Mouse (Mus musculus) kidney, postnatal 0 days (tissue): Measurements from ENCODE around the gene Rho. TPM values are rescaled to one million over a fixed set of nuclear protein-coding genes. Genes with fewer than 3 reads are reported as not detected.

Source experiments
- ATAC-seq: fragments of 200-750 bp; cut with Nextera tagmentation; replicated peaks from 2 replicates; pipeline ENCODE4 v1.8.0; 2017; ENCODE audit warnings: low read depth, moderate number of reproducible peaks, moderate TSS enrichment, moderate library complexity; ENCODE audit not compliant: low FRiP score
- DNase-seq: peaks from one replicate; pipeline ENCODE4 v3.0.0-alpha.2; 2016; ENCODE audit warnings: low spot score
- H3K27ac ChIP-seq: fragments of 300-500 bp; sonication (generic); 2 replicates; pipeline ENCODE4 v1.5.1; 2014; ENCODE audit warnings: mild to moderate bottlenecking
- H3K27me3 ChIP-seq: fragments of 300-500 bp; sonication (generic); 2 replicates; pipeline ENCODE4 v1.6.1; 2014; ENCODE audit warnings: low read length, mixed read lengths; ENCODE audit not compliant: insufficient read depth
- H3K36me3 ChIP-seq: fragments of 300-500 bp; sonication (generic); 2 replicates; pipeline ENCODE4 v1.6.1; 2014; ENCODE audit warnings: low read length, mixed read lengths; ENCODE audit not compliant: insufficient read depth
- H3K4me1 ChIP-seq: fragments of 300-500 bp; sonication (generic); replicated peaks from 2 replicates; pipeline ENCODE4 v1.6.1; 2014; ENCODE audit warnings: antibody characterized with exemption, low read length, mixed read lengths; ENCODE audit not compliant: insufficient read depth
- H3K4me2 ChIP-seq: fragments of 300-500 bp; sonication (generic); 2 replicates; pipeline ENCODE4 v1.6.1; 2014; ENCODE audit warnings: mild to moderate bottlenecking, low read length, moderate library complexity, mixed read lengths
- H3K4me3 ChIP-seq: fragments of 300-500 bp; sonication (generic); replicated peaks from 2 replicates; pipeline ENCODE4 v1.5.1; 2014; ENCODE audit warnings: low read depth, low read length
- H3K9ac ChIP-seq: fragments of 300-500 bp; sonication (generic); 2 replicates; pipeline ENCODE4 v1.6.1; 2014; ENCODE audit warnings: low read depth, low read length
- H3K9me3 ChIP-seq: fragments of 300-500 bp; sonication (generic); replicated peaks from 2 replicates; pipeline ENCODE4 v1.6.1; 2016; ENCODE audit warnings: low read length, inconsistent platforms, mixed read lengths
- CTCF ChIP-seq: IDR thresholded peaks from 2 replicates; pipeline ENCODE4 v1.5.1; 2016; ENCODE audit warnings: antibody characterized with exemption, low read depth, mild to moderate bottlenecking, moderate library complexity
- WGBS: fragments of 180-500 bp; shearing (Covaris S2); extraction: QIAGEN DNeasy Blood & Tissue Kit; methylation state at CpG from one replicate; pipeline ENCODE4 v1.1.7; 2014; 5-methylcytosine and 5-hydroxymethylcytosine counted together
- polyA plus RNA-seq: library from polyadenylated mRNA; unstranded; fragments of >200 nt; fragmentation: Nextera tagmentation; extraction: Ambion mirVana; gene quantifications from 2 replicates; pipeline ENCODE4 v1.2.1, GENCODE M21; 2015

Rho gene
- polyA plus RNA-seq, 1 experiment from 2014 or later = not detected

GRCm38 (mm10) chr6:115909940-115910339 lies 21.6 kb upstream of the Rho start:
- Histone ChIP-seq H3K27me3 (no peaks in the 10 kb centered on the region), H3K9ac (no peak overlapping the region), H3K4me2 (no peak overlapping the region), H3K9me3 (no peaks in the 10 kb centered on the region), H3K4me3 (no peak overlapping the region), H3K4me1 (peaks cover 16% of the 10 kb centered on the region), H3K27ac (peak overlapping the region; percentile 72), H3K36me3 (no peaks in the 10 kb centered on the region)
- DNase-seq = peak; percentile 84
- peak; percentile 73 for ATAC-seq
- no peak for TF ChIP-seq CTCF
- 32% methylated on average over 8 of the region's 8 CpGs for WGBS

GRCm38 (mm10) chr6:115911763-115912162 lies 19.8 kb upstream of the Rho start:
- H3K4me1 ChIP-seq = peaks cover 19% of the 10 kb centered on the region
- WGBS = 80% methylated on average over 6 of the region's 6 CpGs
- H3K9ac ChIP-seq = no peak overlapping the region; the same call in 1 of the 2 replicates
- ATAC-seq = no peak
- no peak overlapping the region for H3K27ac ChIP-seq
- no peaks in the 10 kb centered on the region for H3K9me3 ChIP-seq
- H3K4me3 ChIP-seq = no peak overlapping the region
- no peak overlapping the region for H3K4me2 ChIP-seq
- H3K36me3 ChIP-seq = no peaks in the 10 kb centered on the region
- DNase-seq = no peak
- H3K27me3 ChIP-seq = no peaks in the 10 kb centered on the region
- no peak for TF ChIP-seq CTCF

- no peaks in the 10 kb centered on the region for H3K9me3 ChIP-seq
- H3K4me3 ChIP-seq = no peak overlapping the region
- peaks cover 19% of the 10 kb centered on the region for H3K4me1 ChIP-seq
- H3K9ac ChIP-seq = no peak overlapping the region
- no peak for TF ChIP-seq CTCF
- no peaks in the 10 kb centered on the region for H3K27me3 ChIP-seq
- H3K36me3 ChIP-seq = no peaks in the 10 kb centered on the region
- no peak overlapping the region for H3K4me2 ChIP-seq
- H3K27ac ChIP-seq = no peak overlapping the region
- ATAC-seq (no peak), DNase-seq (no peak)
- 74% methylated on average over 10 of the region's 10 CpGs for WGBS
These were observed 18.1 kb upstream of the Rho start for GRCm38 (mm10) chr6:115913482-115913881.

GRCm38 (mm10) chr6:115914511-115915202 lies 16.9 kb upstream of the Rho start:
- DNase-seq (no peak), ATAC-seq (no peak)
- no peak overlapping the region for H3K27ac ChIP-seq
- no peak overlapping the region for H3K9ac ChIP-seq
- H3K36me3 ChIP-seq = 0 out of 2 replicates have a peak, but pooled peaks cover 2% of the 10 kb centered on the region
- 64% methylated on average over 15 of the region's 15 CpGs for WGBS
- peaks cover 13% of the 10 kb centered on the region for H3K4me1 ChIP-seq
- no peaks in the 10 kb centered on the region for H3K27me3 ChIP-seq
- no peaks in the 10 kb centered on the region for H3K9me3 ChIP-seq
- no peak for TF ChIP-seq CTCF
- H3K4me2 ChIP-seq = no peak overlapping the region
- no peak overlapping the region for H3K4me3 ChIP-seq

- Histone ChIP-seq H3K27me3 (no peaks in the 10 kb centered on the region), H3K4me1 (peaks cover 3% of the 10 kb centered on the region; the same call in 1 of the 2 replicates), H3K4me2 (no peak overlapping the region), H3K9me3 (no peaks in the 10 kb centered on the region), H3K4me3 (no peak overlapping the region), H3K36me3 (0 out of 2 replicates have a peak, but pooled peaks cover 4% of the 10 kb centered on the region), H3K27ac (no peak overlapping the region), H3K9ac (0 out of 2 replicates have a peak overlapping the region, but pooled peaks have one; percentile 13)
- DNase-seq (peak; percentile 55), ATAC-seq (no peak; the same call in 1 of the 2 replicates)
- TF ChIP-seq CTCF = no peak
- WGBS = 29% methylated on average over 17 of the region's 17 CpGs
These were observed 15.7 kb upstream of the Rho start for GRCm38 (mm10) chr6:115915601-115916445.

GRCm38 (mm10) chr6:115916611-115917010 lies 14.9 kb upstream of the Rho start:
- H3K4me2 ChIP-seq = no peak overlapping the region
- no peak overlapping the region for H3K9ac ChIP-seq
- H3K36me3 ChIP-seq = 0 out of 2 replicates have a peak, but pooled peaks cover 4% of the 10 kb centered on the region
- no peak overlapping the region for H3K27ac ChIP-seq
- H3K9me3 ChIP-seq = no peaks in the 10 kb centered on the region
- ATAC-seq (no peak), DNase-seq (no peak)
- WGBS = 40% methylated on average over 5 of the region's 5 CpGs
- H3K4me1 ChIP-seq = peaks cover 3% of the 10 kb centered on the region; the same call in 1 of the 2 replicates
- H3K4me3 ChIP-seq = no peak overlapping the region
- TF ChIP-seq CTCF = no peak
- no peaks in the 10 kb centered on the region for H3K27me3 ChIP-seq
